Mouse (Mus musculus): ENCODE data around the gene Dennd5a. TPM values are rescaled to one million over a fixed set of nuclear protein-coding genes. Genes with fewer than 3 reads are reported as not detected.

Dennd5a gene
- 100 to 1,000 TPM; 231 to 244 TPM for total RNA-seq (2023)

GRCm38 (mm10) chr7:109959716-109960612 lies at the start of gene Dennd5a:
TSS of gene Dennd5a (minus strand) at chr7:109960470.

GRCm38 (mm10) chr7:109986775-109987174 lies 26.5 kb upstream of the Dennd5a start, which contains the start of gene Tmem41b:
TSS of gene Tmem41b (minus strand) at chr7:109986929.

GRCm38 (mm10) chr7:109865370-109866229 lies 94.7 kb downstream of the Dennd5a start, which contains the start of gene Scube2:
TSS of gene Scube2 (minus strand) at chr7:109865679.

Other genes with a start within 250 kb of the Dennd5a start
- not detected for gene BC051019, start 236.6 kb downstream of the Dennd5a start, total RNA-seq (2023)
- not detected for gene Ascl3, start 228.7 kb downstream of the Dennd5a start, total RNA-seq (2023)
- 10 to 100 TPM; 35.9 to 38.9 TPM for gene Tmem9b, start 207.6 kb downstream of the Dennd5a start, total RNA-seq (2023)
- not detected for gene Nrip3, start 178.4 kb downstream of the Dennd5a start, total RNA-seq (2023)
- gene Scube2, start 94.8 kb downstream of the Dennd5a start, total RNA-seq (2023) = not detected
- 10 to 100 TPM; 54.2 TPM for gene Tmem41b, start 26.5 kb upstream of the Dennd5a start, total RNA-seq (2023)
- 10 to 100 TPM; 41.5 to 48.8 TPM for gene Ipo7, start 57.8 kb upstream of the Dennd5a start, total RNA-seq (2023)
- gene Zfp143, start 100.7 kb upstream of the Dennd5a start, total RNA-seq (2023) = 10 to 100 TPM; 24.1 to 26.0 TPM
- gene Wee1, start 161.6 kb upstream of the Dennd5a start, total RNA-seq (2023) = 10 to 100 TPM; 13.8 to 15.1 TPM